8 mouse cellular contexts compared by ENCODE assay signal in genomic region chr5:17556073-17556473, GRCm38 (mm10). TPM values are rescaled to one million over a fixed set of nuclear protein-coding genes. Genes with fewer than 3 reads are reported as not detected.
DNase-seq lines count a peak whose midpoint lies in the region; ATAC-seq and TF ChIP-seq lines count a peak whose summit lies in the region.

No protein-coding gene starts in this region.

- intact Hi-C loops in heart, postnatal 25 days (cut with DNase I), result no loop called here

- ATAC-seq in neural tube, embryonic 12.5 days (ENCODE audit: low FRiP score, low read depth), result 0 out of 2 replicates have a peak, but pooled peaks have one; percentile 48
- no peak; the same call in 1 of the 2 replicates for ATAC-seq in neural tube, embryonic 15.5 days (ENCODE audit: low FRiP score)
- peak; percentile 94 for ATAC-seq in lung, embryonic 16.5 days (ENCODE audit: low read depth)

- H3K9me3 ChIP-seq in neural tube, embryonic 12.5 days, result no peaks in the 10 kb centered on the region
- H3K9me3 ChIP-seq in neural tube, embryonic 15.5 days (replicated peaks), result no peaks in the 10 kb centered on the region
- H3K9me3 ChIP-seq in hindbrain, embryonic 10.5 days, result no peaks in the 10 kb centered on the region
- no peaks in the 10 kb centered on the region for H3K9me3 ChIP-seq in lung, embryonic 16.5 days (ENCODE audit: control insufficient read depth, low read length)

- no peaks in the 10 kb centered on the region for H3K36me3 ChIP-seq in neural tube, embryonic 12.5 days
- H3K36me3 ChIP-seq in neural tube, embryonic 15.5 days, result no peaks in the 10 kb centered on the region
- no peaks in the 10 kb centered on the region for H3K36me3 ChIP-seq in hindbrain, embryonic 10.5 days
- no peaks in the 10 kb centered on the region for H3K36me3 ChIP-seq in lung, embryonic 16.5 days (ENCODE audit: control insufficient read depth, insufficient read depth, low read length)

- no peak for TF ChIP-seq POLR2A in bone marrow macrophage, adult 2 months (IDR thresholded peaks at IDR 0.05; ENCODE audit: borderline replicate concordance, low read depth, low read length)

- H3K27me3 ChIP-seq in neural tube, embryonic 12.5 days (replicated peaks), result no peaks in the 10 kb centered on the region
- H3K27me3 ChIP-seq in neural tube, embryonic 15.5 days (replicated peaks), result no peaks in the 10 kb centered on the region
- H3K27me3 ChIP-seq in hindbrain, embryonic 10.5 days (ENCODE audit: insufficient read depth, poor library complexity, severe bottlenecking), result no peaks in the 10 kb centered on the region
- H3K27me3 ChIP-seq in lung, embryonic 16.5 days (ENCODE audit: control insufficient read depth, insufficient read depth, low read depth, low read length), result no peaks in the 10 kb centered on the region

- H3K27ac ChIP-seq in neural tube, embryonic 12.5 days, result no peak overlapping the region
- H3K27ac ChIP-seq in neural tube, embryonic 15.5 days (replicated peaks), result no peak overlapping the region
- H3K27ac ChIP-seq in bone marrow macrophage, adult 2 months (ENCODE audit: insufficient read depth, low read depth, low read length), result peak overlapping the region; percentile 38
- H3K27ac ChIP-seq in hindbrain, embryonic 10.5 days, result no peak overlapping the region
- 0 out of 2 replicates have a peak overlapping the region, but pooled peaks have one; percentile 43 for H3K27ac ChIP-seq in lung, embryonic 16.5 days (ENCODE audit: low read length)

- H3K4me3 ChIP-seq in neural tube, embryonic 12.5 days, result no peak overlapping the region
- H3K4me3 ChIP-seq in neural tube, embryonic 15.5 days (replicated peaks), result no peak overlapping the region
- H3K4me3 ChIP-seq in bone marrow macrophage, adult 2 months (ENCODE audit: insufficient read depth, low read length), result peak overlapping the region; percentile 32
- no peak overlapping the region for H3K4me3 ChIP-seq in hindbrain, embryonic 10.5 days
- H3K4me3 ChIP-seq in lung, embryonic 16.5 days (ENCODE audit: low read length), result no peak overlapping the region

- 47% methylated on average over 7 of the region's 7 CpGs for WGBS in neural tube, embryonic 12.5 days
- WGBS in neural tube, embryonic 15.5 days, result 34% methylated on average over 7 of the region's 7 CpGs
- WGBS in hindbrain, embryonic 10.5 days, result 56% methylated on average over 7 of the region's 7 CpGs
- 12% methylated on average over 7 of the region's 7 CpGs for WGBS in lung, embryonic 16.5 days

- no peak overlapping the region for H3K9ac ChIP-seq in neural tube, embryonic 12.5 days
- H3K9ac ChIP-seq in neural tube, embryonic 15.5 days (replicated peaks), result no peak overlapping the region
- no peak overlapping the region for H3K9ac ChIP-seq in lung, embryonic 16.5 days (ENCODE audit: low read length)

- no peak overlapping the region for H3K4me2 ChIP-seq in neural tube, embryonic 12.5 days (replicated peaks)
- no peak overlapping the region for H3K4me2 ChIP-seq in neural tube, embryonic 15.5 days
- no peak overlapping the region for H3K4me2 ChIP-seq in lung, embryonic 16.5 days (ENCODE audit: low read depth, low read length)

- no peak for TF ChIP-seq CTCF in bone marrow macrophage, adult 2 months (IDR thresholded peaks at IDR 0.05; ENCODE audit: low read depth, low read length)

- DNase-seq in hindbrain, embryonic 10.5 days (ENCODE audit: low spot score), result peak; percentile 27
- DNase-seq in spleen, postnatal 14 days (ENCODE audit: low spot score in 2 of 2), result no peak
- no peak for DNase-seq in layer of hippocampus, postnatal 25 days (ENCODE audit: extremely low spot score in 1 of 2, low spot score in 1 of 2)
- no peak for DNase-seq in heart, postnatal 25 days (ENCODE audit: low spot score)

- H3K4me1 ChIP-seq in neural tube, embryonic 12.5 days, result no peaks in the 10 kb centered on the region
- no peaks in the 10 kb centered on the region for H3K4me1 ChIP-seq in neural tube, embryonic 15.5 days
- peaks cover 11% of the 10 kb centered on the region for H3K4me1 ChIP-seq in bone marrow macrophage, adult 2 months (ENCODE audit: control insufficient read depth, insufficient read depth, low read length)
- peaks cover 5% of the 10 kb centered on the region; the same call in 1 of the 2 replicates for H3K4me1 ChIP-seq in hindbrain, embryonic 10.5 days (replicated peaks)
- H3K4me1 ChIP-seq in lung, embryonic 16.5 days (replicated peaks; ENCODE audit: control insufficient read depth, insufficient read depth, low read length), result no peaks in the 10 kb centered on the region; the same call in 1 of the 2 replicates

RNA-seq across cellular contexts. Expression of gene Sema3c, which starts 18.0 kb away (rescaled TPM):
- 31.7 and 36.0 TPM in 2 replicates for polyA plus RNA-seq in neural tube, embryonic 12.5 days (2016; fragmentation: Nextera tagmentation; extraction: Ambion mirVana)
- 30.5 and 33.0 TPM in 2 replicates for polyA plus RNA-seq in neural tube, embryonic 15.5 days (2015; fragmentation: Nextera tagmentation; extraction: Ambion mirVana)
- polyA plus RNA-seq in bone marrow macrophage, adult 2 months (2012; ENCODE audit: insufficient read depth, insufficient read length, missing spikeins), result 0.61 and 0.78 TPM in 2 replicates
- 12.9 and 16.4 TPM in 2 replicates for polyA plus RNA-seq in hindbrain, embryonic 10.5 days (2016; fragmentation: Nextera tagmentation; extraction: Ambion mirVana)
- 33.3 and 33.8 TPM in 2 replicates for polyA plus RNA-seq in lung, embryonic 16.5 days (2015; fragmentation: Nextera tagmentation; extraction: Ambion mirVana)
- 10 to 100 TPM; 25.0 to 26.5 TPM for total RNA-seq in layer of hippocampus, postnatal 25 days (2021)
- 10 to 100 TPM; 18.3 to 19.4 TPM for total RNA-seq in heart, postnatal 25 days (2021)

Comparison
In these comparisons a context has a peak if more than half of its experiments do, and no peak if none do; other contexts are left out.
1. H3K27ac ChIP-seq: peak in bone marrow macrophage, adult 2 months (single experiment) and lung, embryonic 16.5 days (single experiment); none in neural tube, embryonic 12.5 days (single experiment), neural tube, embryonic 15.5 days (single experiment) and hindbrain, embryonic 10.5 days (single experiment).